In the genomic region with DNA sequence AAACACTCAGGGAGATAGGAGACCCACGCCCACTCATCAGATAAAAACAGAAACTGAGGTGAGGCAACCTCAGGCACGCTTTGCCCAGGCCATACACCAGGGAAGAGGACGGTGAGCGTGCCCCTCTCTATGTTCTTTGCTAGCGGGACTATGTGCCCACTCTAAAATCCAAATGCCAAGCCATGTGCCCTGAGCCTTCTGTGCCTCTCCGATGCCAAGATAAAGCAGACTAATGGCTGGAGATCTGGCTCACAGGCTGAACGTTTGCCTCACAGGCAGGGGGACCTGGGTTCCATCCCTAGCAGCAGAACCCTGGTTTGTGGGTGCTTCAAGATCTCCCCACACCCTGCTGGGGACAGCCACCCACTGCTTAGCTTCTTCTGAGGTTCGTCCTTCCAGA, we compare ENCODE assay signal across 18 mouse cellular contexts. TPM values are rescaled to one million over a fixed set of nuclear protein-coding genes. Genes with fewer than 3 reads are reported as not detected.
A peak's percentile ranks its signal among the peaks of the same experiment; 100 is the strongest.
DNase-seq lines count a peak whose midpoint lies in the region; ATAC-seq lines count a peak whose summit lies in the region.
"Had no signal": no experiment of that assay in that cellular context is flagged by ENCODE, and none has a peak within 500 bp of the region (broad histone marks: within the 10 kb centered on the region; RNA-seq: fewer than 3 reads in every experiment).

No protein-coding gene starts in this region.

- no peak overlapping the region for H3K4me3 ChIP-seq in liver, embryonic 11.5 days (ENCODE audit: low read depth, low read length)
- no peak overlapping the region for H3K4me3 ChIP-seq in midbrain, embryonic 13.5 days (replicated peaks)
- H3K4me3 ChIP-seq: embryonic facial prominence, embryonic 13.5 days; limb, embryonic 12.5 days had no signal

- ATAC-seq in cerebellum, adult (ENCODE audit: insufficient number of reproducible peaks, low FRiP score, low TSS enrichment) = 0 out of 2 replicates have a peak, but pooled peaks have one; percentile 18
- no peak for ATAC-seq in liver, embryonic 11.5 days (replicated peaks; ENCODE audit: low FRiP score)
- ATAC-seq in midbrain, embryonic 13.5 days = no peak
- ATAC-seq: activated CD4-positive, CD25-positive, alpha-beta regulatory T cell, adult 4 months; inflammation-experienced regulatory T-cells, adult 6 months had no signal

- no peaks in the 10 kb centered on the region for H3K27me3 ChIP-seq in liver, embryonic 11.5 days (replicated peaks; ENCODE audit: control insufficient read depth, insufficient read depth, low read length)
- H3K27me3 ChIP-seq in midbrain, embryonic 13.5 days = no peaks in the 10 kb centered on the region

- H3K4me2 ChIP-seq in liver, embryonic 11.5 days = peak overlapping the region; percentile 6
- H3K4me2 ChIP-seq in midbrain, embryonic 13.5 days (replicated peaks) = no peak overlapping the region
- H3K4me2 ChIP-seq: embryonic facial prominence, embryonic 13.5 days; limb, embryonic 12.5 days had no signal

- peak overlapping the region; percentile 30 for H3K9ac ChIP-seq in liver, embryonic 11.5 days (ENCODE audit: low read depth, low read length)
- no peak overlapping the region for H3K9ac ChIP-seq in midbrain, embryonic 13.5 days (replicated peaks)
- H3K9ac ChIP-seq: embryonic facial prominence, embryonic 13.5 days; limb, embryonic 12.5 days had no signal

- no peaks in the 10 kb centered on the region for H3K36me3 ChIP-seq in liver, embryonic 11.5 days (ENCODE audit: control insufficient read depth, insufficient read depth, low read length)
- H3K36me3 ChIP-seq in midbrain, embryonic 13.5 days = no peaks in the 10 kb centered on the region
- H3K36me3 ChIP-seq: embryonic facial prominence, embryonic 13.5 days; limb, embryonic 12.5 days had no signal

- 66% methylated on average over 8 of the region's 8 CpGs for WGBS in liver, embryonic 11.5 days
- 77% methylated on average over 8 of the region's 8 CpGs for WGBS in midbrain, embryonic 13.5 days

- H3K9me3 ChIP-seq in liver, embryonic 11.5 days (ENCODE audit: control insufficient read depth, low read length) = no peaks in the 10 kb centered on the region
- no peaks in the 10 kb centered on the region for H3K9me3 ChIP-seq in midbrain, embryonic 13.5 days
- H3K9me3 ChIP-seq: embryonic facial prominence, embryonic 13.5 days; limb, embryonic 12.5 days had no signal

- peaks cover 50% of the 10 kb centered on the region for H3K4me1 ChIP-seq in liver, embryonic 11.5 days (replicated peaks; ENCODE audit: control insufficient read depth, insufficient read depth, low read length)
- peaks cover 52% of the 10 kb centered on the region for H3K4me1 ChIP-seq in midbrain, embryonic 13.5 days (replicated peaks)

- DNase-seq in cerebellum, postnatal 4 days (ENCODE audit: low spot score in 2 of 2) = no peak
- no peak for DNase-seq in liver, embryonic 11.5 days (ENCODE audit: low spot score)
- DNase-seq in liver = no peak
- peak; percentile 64 to 73 for DNase-seq in cerebellum, postnatal 25 days
- no peak for DNase-seq in gastrocnemius, adult 8-10 months (ENCODE audit: low spot score in 2 of 2)
- DNase-seq in B cell, adult 2 months = no peak
- DNase-seq: lung, postnatal 36 days had no signal

- H3K27ac ChIP-seq in liver, embryonic 11.5 days (ENCODE audit: low read depth, low read length) = 0 out of 2 replicates have a peak overlapping the region, but pooled peaks have one; percentile 1
- H3K27ac ChIP-seq in midbrain, embryonic 13.5 days = peak overlapping the region; percentile 86
- H3K27ac ChIP-seq: embryonic facial prominence, embryonic 13.5 days; limb, embryonic 12.5 days had no signal

RNA-seq across cellular contexts. Expression of a gene that starts 17.5 kb away (rescaled TPM):
- polyA plus RNA-seq in liver, embryonic 11.5 days (2014; fragmentation: Nextera tagmentation; extraction: Ambion mirVana) = not detected in 2 replicates
- polyA plus RNA-seq in midbrain, embryonic 13.5 days (2015; fragmentation: Nextera tagmentation; extraction: Ambion mirVana) = not detected in 2 replicates
- total RNA-seq in gastrocnemius, adult 8-10 months (2022) = not detected
- total RNA-seq: ES-E14; layer of hippocampus, adult 18-20 months had no signal
- polyA plus RNA-seq: activated CD4-positive, CD25-positive, alpha-beta regulatory T cell, adult 4 months; brain, embryonic 14.5 days; embryonic facial prominence, embryonic 13.5 days; inflammation-experienced regulatory T-cells, adult 6 months; limb, embryonic 12.5 days; neural tube, embryonic 11.5 days; stomach, embryonic 14.5 days had no signal

RNA-seq across cellular contexts. Expression of a gene that starts 19.6 kb away (rescaled TPM):
- 14.1 and 15.8 TPM in 2 replicates for polyA plus RNA-seq in liver, embryonic 11.5 days (2014; fragmentation: Nextera tagmentation; extraction: Ambion mirVana)
- polyA plus RNA-seq in midbrain, embryonic 13.5 days (2015; fragmentation: Nextera tagmentation; extraction: Ambion mirVana) = 41.9 and 43.9 TPM in 2 replicates
- total RNA-seq in gastrocnemius, adult 8-10 months (2022) = under 1 TPM; 0.29 to 0.94 (median 0.41) TPM

Comparison
In these comparisons a context has a peak if more than half of its experiments do, and no peak if none do; other contexts are left out.
1. DNase-seq: peak in cerebellum, postnatal 25 days (2 of 2); none in cerebellum, postnatal 4 days (0 of 2), liver, embryonic 11.5 days (single experiment), liver (single experiment), gastrocnemius, adult 8-10 months (0 of 2) and B cell, adult 2 months (0 of 2).